Mouse (Mus musculus): ENCODE measurements around the gene Tshz3.

The Tshz3 gene

GRCm38 (mm10) chr7:36778456-36778855 lies 80.5 kb downstream of the Tshz3 start:
- DNase-seq (ENCODE audit: extremely low spot score, low spot score): no peak

GRCm38 (mm10) chr7:36784243-36784773 lies 86.4 kb downstream of the Tshz3 start:
- DNase-seq (ENCODE audit: extremely low spot score, low spot score): no peak

- DNase-seq (ENCODE audit: extremely low spot score, low spot score): no peak
Measured at GRCm38 (mm10) chr7:36786713-36787421, 88.9 kb downstream of the Tshz3 start.

GRCm38 (mm10) chr7:36796392-36797187 lies 98.7 kb downstream of the Tshz3 start:
- DNase-seq (ENCODE audit: extremely low spot score, low spot score): no peak

Measured in neural tube, embryonic 10.5 days (tissue).